Mouse (Mus musculus) small intestine, adult 2 months (tissue): ENCODE data around the gene Smc1b. TPM values are rescaled to one million over a fixed set of nuclear protein-coding genes. Genes with fewer than 3 reads are reported as not detected.
A peak's percentile ranks its signal among the peaks of the same experiment; 100 is the strongest.
"Not testable (repeated sequence)": the region's sequence is repeated elsewhere in the genome, so short reads cannot be mapped to it uniquely, and the experiment has no call there.

Experiments used
- H3K27ac ChIP-seq: fragments of 200-500 bp; 2 replicates; pipeline ENCODE4 v1.5.1; 2012; ENCODE audit warnings: low read depth, low read length, control low read depth, inconsistent platforms; ENCODE audit not compliant: insufficient read depth
- H3K27me3 ChIP-seq: fragments of 200-500 bp; 2 replicates; pipeline ENCODE4 v1.6.1; 2012; ENCODE audit warnings: mild to moderate bottlenecking, moderate library complexity, low read length, inconsistent platforms; ENCODE audit not compliant: control insufficient read depth, insufficient read depth
- H3K36me3 ChIP-seq: fragments of 200-500 bp; 2 replicates; pipeline ENCODE4 v1.6.1; 2012; ENCODE audit warnings: mild to moderate bottlenecking, low read length, control low read depth, inconsistent platforms; ENCODE audit not compliant: control insufficient read depth, insufficient read depth
- H3K4me1 ChIP-seq: fragments of 200-500 bp; 2 replicates; pipeline ENCODE4 v1.6.1; 2012; ENCODE audit warnings: low read length, inconsistent platforms, mixed read lengths; ENCODE audit not compliant: control insufficient read depth, insufficient read depth, insufficient read length
- H3K4me3 ChIP-seq: fragments of 200-500 bp; 2 replicates; pipeline ENCODE4 v1.5.1; 2012; ENCODE audit warnings: low read depth, mild to moderate bottlenecking, control low read depth, inconsistent platforms, low read length, moderate library complexity
- CTCF ChIP-seq: fragments of 200-500 bp; IDR thresholded peaks from 2 replicates; pipeline ENCODE4 v1.5.1; 2012; ENCODE audit warnings: low read depth, mild to moderate bottlenecking, control low read depth, inconsistent platforms, low read length, moderate library complexity, mixed read lengths; ENCODE audit not compliant: insufficient replicate concordance, insufficient read length; ENCODE audit errors: extremely low read depth
- POLR2A ChIP-seq: fragments of 200-500 bp; IDR thresholded peaks from 2 replicates; pipeline ENCODE4 v1.6.1; 2012; ENCODE audit warnings: low read depth, mild to moderate bottlenecking, control low read depth, inconsistent platforms, low read length, moderate library complexity
- WGBS: fragments of 180-500 bp; shearing (Covaris S2); methylation state at CpG from one replicate; pipeline ENCODE4 v1.1.7; 2018; 5-methylcytosine and 5-hydroxymethylcytosine counted together
- polyA plus RNA-seq: library from polyadenylated mRNA; depleted of rRNA; stranded (reverse); fragments of >200 nt; gene quantifications from 2 replicates; pipeline ENCODE4 v1.2.3, GENCODE M21; 2012

Gene Smc1b
- polyA plus RNA-seq, 1 experiment = not detected

- TF ChIP-seq POLR2A (peak; percentile 61; the same call in 1 of the 2 replicates), CTCF (0 out of 2 replicates have a peak, but pooled peaks have one; percentile 4)
- Histone ChIP-seq H3K27me3 (no peaks in the 10 kb centered on the region), H3K27ac (peak overlapping the region; percentile 80), H3K36me3 (no peaks in the 10 kb centered on the region), H3K4me3 (peak overlapping the region; percentile 71), H3K4me1 (peaks cover 16% of the 10 kb centered on the region; the same call in 1 of the 2 replicates)
- 1% methylated on average over 74 of the region's 75 CpGs for WGBS
Observed at GRCm38 (mm10) chr15:85036566-85037342, 95.0 kb downstream of the Smc1b start.

DNA sequence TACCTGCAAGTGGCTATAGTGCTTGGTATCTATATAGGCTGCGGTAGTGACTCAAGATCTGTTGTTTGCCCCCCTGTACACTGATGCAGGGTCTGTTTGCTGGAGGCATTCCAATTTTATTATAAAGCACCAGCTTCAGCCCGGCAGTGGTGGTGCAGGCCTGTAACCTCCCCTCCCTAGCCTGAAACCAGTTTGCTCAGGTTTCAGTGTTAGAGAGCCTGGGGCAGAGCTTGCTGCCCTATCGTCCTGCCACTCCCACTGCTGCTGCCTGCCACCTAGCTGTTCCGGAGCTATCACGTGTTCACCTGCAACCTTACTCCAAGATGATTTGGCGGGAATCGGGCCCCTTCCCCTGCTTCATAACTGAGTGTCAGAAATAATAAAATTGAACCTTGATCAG, 97.8 kb downstream of the Smc1b start:
- Histone ChIP-seq H3K4me1 (peaks cover 23% of the 10 kb centered on the region; the same call in 1 of the 2 replicates), H3K4me3 (peak overlapping the region; percentile 30), H3K27ac (0 out of 2 replicates have a peak overlapping the region, but pooled peaks have one; percentile 10)
- H3K27me3 ChIP-seq, H3K36me3 ChIP-seq: not testable (repeated sequence)
- WGBS = 24% methylated on average over 7 of the region's 7 CpGs

DNA sequence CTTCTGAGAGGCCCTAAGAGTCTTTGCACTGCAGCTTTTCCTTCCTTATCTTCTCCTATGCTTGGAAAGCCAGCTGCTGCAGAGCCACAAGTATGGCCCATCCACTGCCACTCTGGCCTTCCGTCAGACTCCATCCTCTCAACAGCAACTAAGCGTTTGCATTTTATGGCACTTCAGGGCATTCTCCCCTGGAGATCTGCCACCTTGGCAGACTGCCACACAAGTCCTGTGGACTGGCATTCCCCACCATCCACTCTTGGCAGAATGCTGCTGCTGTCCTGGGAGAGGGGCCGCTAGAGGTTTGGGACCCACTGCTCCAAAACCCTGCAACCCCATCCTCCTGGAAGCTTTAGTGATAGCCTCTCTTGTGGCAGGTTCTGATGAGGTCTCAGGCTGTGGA, 99.9 kb downstream of the Smc1b start:
- peak overlapping the region; percentile 51 for H3K4me3 ChIP-seq
- peak overlapping the region; percentile 82; the same call in 1 of the 2 replicates for H3K27ac ChIP-seq
- TF ChIP-seq POLR2A = no peak
- no peak for TF ChIP-seq CTCF
- peaks cover 30% of the 10 kb centered on the region; the same call in 1 of the 2 replicates for H3K4me1 ChIP-seq
- H3K27me3 ChIP-seq = no peaks in the 10 kb centered on the region
- H3K36me3 ChIP-seq = no peaks in the 10 kb centered on the region
- 31% methylated on average over 3 of the region's 3 CpGs for WGBS

DNA sequence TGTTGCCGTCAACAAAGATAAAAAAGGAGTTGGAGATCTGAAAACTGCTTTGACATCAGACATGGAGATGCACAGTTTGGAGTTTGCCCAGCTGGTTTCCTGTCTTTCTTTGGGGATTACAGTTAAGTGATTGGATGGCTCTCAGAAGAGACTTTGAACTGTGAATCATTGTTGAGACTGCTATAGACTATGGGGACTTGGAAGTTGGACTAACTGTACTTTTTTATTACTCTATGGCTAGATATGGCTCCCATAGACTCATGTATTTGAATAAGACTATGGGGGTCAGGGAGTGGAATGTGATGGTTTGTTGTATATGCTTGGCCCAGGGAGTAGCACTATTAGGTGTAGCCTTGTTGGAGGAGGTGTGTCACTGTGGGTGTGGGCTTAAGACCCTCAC, 101.1 kb downstream of the Smc1b start:
- H3K36me3 ChIP-seq, H3K27me3 ChIP-seq: not testable (repeated sequence)
- peaks cover 26% of the 10 kb centered on the region; the same call in 1 of the 2 replicates for H3K4me1 ChIP-seq
- peak overlapping the region; percentile 98 for H3K27ac ChIP-seq
- H3K4me3 ChIP-seq = peak overlapping the region; percentile 28
- WGBS = 19% methylated on average over 1 of the region's 1 CpGs

GRCm38 (mm10) chr15:85028648-85029047, 103.1 kb downstream of the Smc1b start, which contains the start of gene Fam118a:
TSS of gene Fam118a (plus strand) at chr15:85028948.
- peak within 1 kb of the TSS; percentile 55 for H3K4me3 ChIP-seq
- H3K36me3 ChIP-seq, H3K27me3 ChIP-seq: not testable (repeated sequence)
- 29% methylated on average over 1 of the region's 1 CpGs for WGBS
- peak within 1 kb of the TSS; percentile 98 for H3K27ac ChIP-seq
- TF ChIP-seq POLR2A = peak; percentile 34; the same call in 1 of the 2 replicates
- H3K4me1 ChIP-seq = peaks cover 23% of the 10 kb centered on the region; the same call in 1 of the 2 replicates

- peak overlapping the region; percentile 69; the same call in 1 of the 2 replicates for H3K27ac ChIP-seq
- TF ChIP-seq CTCF (no peak), POLR2A (no peak)
- no peaks in the 10 kb centered on the region for H3K27me3 ChIP-seq
- WGBS = 30% methylated on average over 4 of the region's 4 CpGs
- peaks cover 21% of the 10 kb centered on the region; the same call in 1 of the 2 replicates for H3K4me1 ChIP-seq
- no peak overlapping the region for H3K4me3 ChIP-seq
- H3K36me3 ChIP-seq = no peaks in the 10 kb centered on the region
Observed at GRCm38 (mm10) chr15:85027740-85028139, 104.0 kb downstream of the Smc1b start.

- no peaks in the 10 kb centered on the region for H3K36me3 ChIP-seq
- peaks cover 16% of the 10 kb centered on the region; the same call in 1 of the 2 replicates for H3K4me1 ChIP-seq
- H3K27me3 ChIP-seq = no peaks in the 10 kb centered on the region
- no peak overlapping the region for H3K4me3 ChIP-seq
- TF ChIP-seq CTCF (no peak), POLR2A (no peak)
- WGBS = 81% methylated on average over 4 of the region's 4 CpGs
- H3K27ac ChIP-seq = no peak overlapping the region
Observed at GRCm38 (mm10) chr15:85026197-85026596, 105.6 kb downstream of the Smc1b start.

- Histone ChIP-seq H3K27me3 (no peaks in the 10 kb centered on the region), H3K4me1 (peaks cover 9% of the 10 kb centered on the region; the same call in 1 of the 2 replicates), H3K36me3 (no peaks in the 10 kb centered on the region), H3K27ac (no peak overlapping the region), H3K4me3 (no peak overlapping the region)
- WGBS = 77% methylated on average over 4 of the region's 4 CpGs
- no peak for TF ChIP-seq POLR2A
- no peak for TF ChIP-seq CTCF
Observed at GRCm38 (mm10) chr15:85022211-85022610, 109.6 kb downstream of the Smc1b start.
